Mouse (Mus musculus) lung, postnatal 4 days (tissue): Measurements from ENCODE around the gene Rps6kb2.

Experiments used
- DNase-seq, 2 experiments: peaks; one replicate each; pipeline ENCODE4 v3.0.0; 2021

The Rps6kb2 gene

GRCm38 (mm10) chr19:4162646-4163542 lies at the start of gene Rps6kb2:
Gene Rps6kb2, minus strand, starts transcription at chr19:4163354.
- peak; percentile 96 to 97 for DNase-seq

- DNase-seq: no peak
Observed at GRCm38 (mm10) chr19:4211891-4212588, 48.9 kb upstream of the Rps6kb2 start.

GRCm38 (mm10) chr19:4208563-4208962 lies 45.4 kb upstream of the Rps6kb2 start:
- DNase-seq: no peak

GRCm38 (mm10) chr19:4206971-4207370 lies 43.8 kb upstream of the Rps6kb2 start:
- DNase-seq: peak; percentile 80 to 86

- no peak for DNase-seq
Observed at GRCm38 (mm10) chr19:4204889-4205288, 41.7 kb upstream of the Rps6kb2 start.

- DNase-seq: no peak
Observed at GRCm38 (mm10) chr19:4203604-4204326, 40.6 kb upstream of the Rps6kb2 start.

- DNase-seq: no peak
Observed at GRCm38 (mm10) chr19:4203148-4203547, 40.0 kb upstream of the Rps6kb2 start.

GRCm38 (mm10) chr19:4202149-4202548 lies 39.0 kb upstream of the Rps6kb2 start:
- no peak for DNase-seq

- peak; percentile 96 to 97 for DNase-seq
Observed at GRCm38 (mm10) chr19:4201291-4201909, 38.2 kb upstream of the Rps6kb2 start, which contains the start of gene Rad9a. Gene Rad9a, minus strand, starts transcription at chr19:4201662.

- no peak for DNase-seq
Observed at GRCm38 (mm10) chr19:4197180-4197579, 34.0 kb upstream of the Rps6kb2 start.

GRCm38 (mm10) chr19:4196548-4196947 lies 33.4 kb upstream of the Rps6kb2 start:
- no peak for DNase-seq

GRCm38 (mm10) chr19:4196048-4196447 lies 32.9 kb upstream of the Rps6kb2 start:
- DNase-seq: no peak

- DNase-seq: no peak
Observed at GRCm38 (mm10) chr19:4194776-4195650, 31.9 kb upstream of the Rps6kb2 start.

- DNase-seq: no peak
Observed at GRCm38 (mm10) chr19:4194021-4194724, 31.0 kb upstream of the Rps6kb2 start.

GRCm38 (mm10) chr19:4193129-4193528 lies 30.0 kb upstream of the Rps6kb2 start:
- DNase-seq: no peak

- DNase-seq: no peak
Observed at GRCm38 (mm10) chr19:4192251-4192985, 29.3 kb upstream of the Rps6kb2 start.

- DNase-seq: peak; percentile 97 to 98
Observed at GRCm38 (mm10) chr19:4191528-4192250, 28.5 kb upstream of the Rps6kb2 start, which contains the start of gene Ppp1ca. Gene Ppp1ca, plus strand, starts transcription at chr19:4192065.

GRCm38 (mm10) chr19:4190831-4191334 lies 27.7 kb upstream of the Rps6kb2 start, which contains the start of gene Tbc1d10c:
Gene Tbc1d10c, minus strand, starts transcription at chr19:4191284.
- DNase-seq: peak; percentile 71 to 82

GRCm38 (mm10) chr19:4189051-4189620 lies 26.0 kb upstream of the Rps6kb2 start:
- no peak for DNase-seq
